20 mouse cellular contexts compared by ENCODE assay signal in genomic region chr3:9401685-9402084, GRCm38 (mm10).
DNase-seq lines count a peak whose midpoint lies in the region; ATAC-seq and TF ChIP-seq lines count a peak whose summit lies in the region.
"Had no signal": no experiment of that assay in that cellular context is flagged by ENCODE, and none has a peak within 500 bp of the region (broad histone marks: within the 10 kb centered on the region; RNA-seq: fewer than 3 reads in every experiment).

No protein-coding gene starts in this region.

- peaks cover 36% of the 10 kb centered on the region for H3K4me1 ChIP-seq in forebrain, embryonic 16.5 days (replicated peaks; ENCODE audit: control insufficient read depth, insufficient read depth, low read length)
- H3K4me1 ChIP-seq in forebrain, postnatal 0 days (ENCODE audit: insufficient read depth) = peaks cover 11% of the 10 kb centered on the region
- peaks cover 39% of the 10 kb centered on the region for H3K4me1 ChIP-seq in hindbrain, embryonic 15.5 days (replicated peaks)
- H3K4me1 ChIP-seq in hindbrain, postnatal 0 days (ENCODE audit: insufficient read depth, low read length) = peaks cover 20% of the 10 kb centered on the region
- H3K4me1 ChIP-seq in midbrain, postnatal 0 days (ENCODE audit: insufficient read depth, low read length) = peaks cover 4% of the 10 kb centered on the region; the same call in 1 of the 2 replicates

- no peak for DNase-seq in forebrain, postnatal 0 days
- DNase-seq in hindbrain, postnatal 0 days (ENCODE audit: low spot score) = no peak
- peak; percentile 34 for DNase-seq in thymus, postnatal 0 days (ENCODE audit: low spot score)
- DNase-seq in thymus, postnatal 10 days (ENCODE audit: low spot score in 2 of 2) = no peak
- no peak for DNase-seq in midbrain, postnatal 0 days (ENCODE audit: low spot score)
- DNase-seq in c-Kit-positive CD71-positive TER-119-positive erythroid progenitor cells, embryonic 14.5 days (ENCODE audit: low spot score) = no peak
- DNase-seq: adrenal gland, postnatal 36 days; cerebellum, adult 2 months; cerebellum, postnatal 36 days; gastrocnemius, postnatal 10 days; kidney, adult 9 months; kidney, postnatal 25 days; right cerebral cortex, postnatal 14 days; spleen, adult 18-20 months had no signal

- H3K9ac ChIP-seq in forebrain, embryonic 16.5 days (replicated peaks; ENCODE audit: low read depth, low read length) = 0 out of 2 replicates have a peak overlapping the region, but pooled peaks have one; percentile 18
- no peak overlapping the region for H3K9ac ChIP-seq in forebrain, postnatal 0 days
- no peak overlapping the region for H3K9ac ChIP-seq in hindbrain, embryonic 15.5 days
- H3K9ac ChIP-seq in hindbrain, postnatal 0 days (replicated peaks; ENCODE audit: low read length) = no peak overlapping the region
- no peak overlapping the region for H3K9ac ChIP-seq in midbrain, postnatal 0 days (replicated peaks; ENCODE audit: low read length, poor library complexity, severe bottlenecking)
- H3K9ac ChIP-seq: liver, embryonic 15.5 days; midbrain, embryonic 15.5 days had no signal

- H3K9me3 ChIP-seq in forebrain, embryonic 16.5 days (ENCODE audit: control insufficient read depth, low read length) = no peaks in the 10 kb centered on the region
- no peaks in the 10 kb centered on the region for H3K9me3 ChIP-seq in forebrain, postnatal 0 days (ENCODE audit: low read length)
- no peaks in the 10 kb centered on the region for H3K9me3 ChIP-seq in hindbrain, embryonic 15.5 days
- H3K9me3 ChIP-seq in hindbrain, postnatal 0 days (ENCODE audit: low read length) = no peaks in the 10 kb centered on the region
- H3K9me3 ChIP-seq in midbrain, postnatal 0 days (ENCODE audit: low read length) = no peaks in the 10 kb centered on the region
- H3K9me3 ChIP-seq: forebrain, embryonic 10.5 days; liver, embryonic 15.5 days; midbrain, embryonic 15.5 days had no signal

- H3K27ac ChIP-seq in forebrain, embryonic 16.5 days (ENCODE audit: low read length) = no peak overlapping the region
- no peak overlapping the region for H3K27ac ChIP-seq in forebrain, postnatal 0 days (ENCODE audit: low read depth, low read length)
- no peak overlapping the region for H3K27ac ChIP-seq in hindbrain, embryonic 15.5 days (replicated peaks)
- H3K27ac ChIP-seq in hindbrain, postnatal 0 days = no peak overlapping the region
- no peak overlapping the region for H3K27ac ChIP-seq in midbrain, postnatal 0 days (ENCODE audit: low read depth, low read length)
- H3K27ac ChIP-seq: forebrain, embryonic 10.5 days; liver, embryonic 15.5 days; midbrain, embryonic 15.5 days had no signal

- no peaks in the 10 kb centered on the region for H3K36me3 ChIP-seq in forebrain, embryonic 16.5 days (ENCODE audit: control insufficient read depth, insufficient read depth)
- H3K36me3 ChIP-seq in forebrain, postnatal 0 days (ENCODE audit: insufficient read depth) = no peaks in the 10 kb centered on the region
- H3K36me3 ChIP-seq in hindbrain, embryonic 15.5 days = no peaks in the 10 kb centered on the region
- no peaks in the 10 kb centered on the region for H3K36me3 ChIP-seq in hindbrain, postnatal 0 days (ENCODE audit: insufficient read depth, low read length)
- H3K36me3 ChIP-seq in midbrain, postnatal 0 days (ENCODE audit: insufficient read depth, low read length) = no peaks in the 10 kb centered on the region
- H3K36me3 ChIP-seq: forebrain, embryonic 10.5 days; liver, embryonic 15.5 days; midbrain, embryonic 15.5 days had no signal

- no peaks in the 10 kb centered on the region for H3K27me3 ChIP-seq in forebrain, embryonic 16.5 days (replicated peaks; ENCODE audit: control insufficient read depth, insufficient read depth, low read length)
- no peaks in the 10 kb centered on the region for H3K27me3 ChIP-seq in forebrain, postnatal 0 days (ENCODE audit: insufficient read depth, low read length)
- H3K27me3 ChIP-seq in hindbrain, embryonic 15.5 days = no peaks in the 10 kb centered on the region
- no peaks in the 10 kb centered on the region for H3K27me3 ChIP-seq in hindbrain, postnatal 0 days (ENCODE audit: insufficient read depth, low read length)
- H3K27me3 ChIP-seq in midbrain, postnatal 0 days (ENCODE audit: insufficient read depth, low read length) = no peaks in the 10 kb centered on the region
- H3K27me3 ChIP-seq: liver, embryonic 15.5 days; midbrain, embryonic 15.5 days had no signal

- TF ChIP-seq CTCF in forebrain, postnatal 0 days (IDR thresholded peaks at IDR 0.05; ENCODE audit: low read depth) = no peak
- no peak for TF ChIP-seq CTCF in hindbrain, postnatal 0 days (IDR thresholded peaks at IDR 0.05; ENCODE audit: low read depth)
- TF ChIP-seq CTCF in midbrain, postnatal 0 days (IDR thresholded peaks at IDR 0.05) = no peak

- no peak overlapping the region for H3K4me3 ChIP-seq in forebrain, embryonic 16.5 days (replicated peaks; ENCODE audit: low read length)
- no peak overlapping the region for H3K4me3 ChIP-seq in forebrain, postnatal 0 days (ENCODE audit: low read depth, low read length)
- H3K4me3 ChIP-seq in hindbrain, embryonic 15.5 days = no peak overlapping the region
- no peak overlapping the region for H3K4me3 ChIP-seq in hindbrain, postnatal 0 days (ENCODE audit: low read length)
- H3K4me3 ChIP-seq in midbrain, postnatal 0 days (ENCODE audit: low read depth, low read length) = no peak overlapping the region
- H3K4me3 ChIP-seq: forebrain, embryonic 10.5 days; liver, embryonic 15.5 days; midbrain, embryonic 15.5 days had no signal

- no peak for ATAC-seq in forebrain, embryonic 16.5 days
- no peak for ATAC-seq in forebrain, postnatal 0 days
- peak; percentile 9; the same call in 1 of the 2 replicates for ATAC-seq in hindbrain, embryonic 15.5 days (ENCODE audit: low FRiP score, low read depth)
- ATAC-seq in hindbrain, postnatal 0 days = no peak
- ATAC-seq in midbrain, postnatal 0 days (ENCODE audit: low FRiP score) = no peak
- ATAC-seq: lung, postnatal 0 days; midbrain, embryonic 15.5 days had no signal

- H3K4me2 ChIP-seq in forebrain, embryonic 16.5 days (ENCODE audit: low read length) = no peak overlapping the region
- no peak overlapping the region for H3K4me2 ChIP-seq in forebrain, postnatal 0 days (ENCODE audit: low read depth)
- H3K4me2 ChIP-seq in hindbrain, embryonic 15.5 days = no peak overlapping the region
- no peak overlapping the region for H3K4me2 ChIP-seq in hindbrain, postnatal 0 days (ENCODE audit: low read depth, low read length)
- no peak overlapping the region for H3K4me2 ChIP-seq in midbrain, postnatal 0 days (ENCODE audit: low read depth, low read length, poor library complexity, severe bottlenecking)
- H3K4me2 ChIP-seq: liver, embryonic 15.5 days; midbrain, embryonic 15.5 days had no signal

- WGBS in forebrain, embryonic 16.5 days = 55% methylated on average over 6 of the region's 6 CpGs
- WGBS in forebrain, postnatal 0 days = 52% methylated on average over 6 of the region's 6 CpGs
- 49% methylated on average over 6 of the region's 6 CpGs for WGBS in hindbrain, embryonic 15.5 days
- WGBS in hindbrain, postnatal 0 days = 32% methylated on average over 6 of the region's 6 CpGs
- 34% methylated on average over 6 of the region's 6 CpGs for WGBS in midbrain, postnatal 0 days
